Mouse (Mus musculus): Measurements from ENCODE around the gene Trak1. TPM values are rescaled to one million over a fixed set of nuclear protein-coding genes. Genes with fewer than 3 reads are reported as not detected.

Gene Trak1
- polyA plus RNA-seq, 1 experiment from 2014 or later = 17.0 TPM

DNA sequence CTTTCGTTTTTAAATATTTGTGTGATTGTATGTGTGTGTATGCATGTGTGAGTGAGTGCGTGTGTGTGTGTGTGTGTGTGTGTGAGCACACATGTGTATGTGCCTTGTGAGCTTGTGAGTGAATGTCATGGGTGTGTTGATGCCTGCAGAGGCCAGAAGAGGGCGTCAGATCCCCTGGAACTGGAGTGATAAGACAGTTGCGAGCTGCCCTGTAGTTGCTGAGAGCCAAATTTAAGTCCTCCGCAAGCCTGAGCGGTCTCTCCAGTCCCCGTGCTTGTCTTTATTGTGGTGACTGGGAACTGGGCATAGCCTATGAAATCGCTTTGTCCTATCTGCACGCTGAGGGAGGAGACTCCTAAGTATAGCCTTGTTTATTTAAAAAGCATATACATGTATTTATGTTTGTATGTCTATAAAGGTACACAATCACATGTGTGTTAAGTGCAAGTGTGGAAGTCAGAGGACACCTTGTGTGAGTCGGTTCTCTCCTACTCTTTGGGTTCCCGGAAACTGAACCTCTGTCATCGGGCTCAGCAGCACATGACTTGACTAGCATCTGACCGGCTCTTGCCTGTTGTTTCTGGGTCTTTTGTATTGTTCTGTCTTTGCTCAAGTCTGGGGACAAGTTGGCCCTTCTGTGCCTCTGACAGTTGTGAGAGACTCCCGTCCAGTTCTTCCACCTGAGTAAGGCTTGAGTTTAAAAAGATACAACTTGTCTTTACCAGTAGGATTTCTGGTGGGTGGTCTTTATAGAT is 46.0 kb downstream of the Trak1 start:
- H3K36me3 ChIP-seq = no peaks in the 10 kb centered on the region
- H3K4me2 ChIP-seq (replicated peaks) = no peak overlapping the region
- H3K4me1 ChIP-seq = peaks cover 62% of the 10 kb centered on the region
- WGBS = 85% methylated on average over 14 of the region's 14 CpGs
- H3K9ac ChIP-seq = no peak overlapping the region
- no peaks in the 10 kb centered on the region for H3K9me3 ChIP-seq
- no peaks in the 10 kb centered on the region for H3K27me3 ChIP-seq
- H3K27ac ChIP-seq = no peak overlapping the region
- H3K4me3 ChIP-seq = no peak overlapping the region
- ATAC-seq (ENCODE audit: low FRiP score, low read depth) = no peak

GRCm38 (mm10) chr9:121344344-121344743 is 47.0 kb downstream of the Trak1 start:
- Histone ChIP-seq H3K9me3 (no peaks in the 10 kb centered on the region), H3K4me2 (replicated peaks) (no peak overlapping the region), H3K27ac (no peak overlapping the region), H3K4me1 (peaks cover 68% of the 10 kb centered on the region), H3K36me3 (no peaks in the 10 kb centered on the region), H3K4me3 (no peak overlapping the region), H3K27me3 (no peaks in the 10 kb centered on the region), H3K9ac (no peak overlapping the region)
- no peak for ATAC-seq (ENCODE audit: low FRiP score, low read depth)
- 70% methylated on average over 3 of the region's 3 CpGs for WGBS

DNA sequence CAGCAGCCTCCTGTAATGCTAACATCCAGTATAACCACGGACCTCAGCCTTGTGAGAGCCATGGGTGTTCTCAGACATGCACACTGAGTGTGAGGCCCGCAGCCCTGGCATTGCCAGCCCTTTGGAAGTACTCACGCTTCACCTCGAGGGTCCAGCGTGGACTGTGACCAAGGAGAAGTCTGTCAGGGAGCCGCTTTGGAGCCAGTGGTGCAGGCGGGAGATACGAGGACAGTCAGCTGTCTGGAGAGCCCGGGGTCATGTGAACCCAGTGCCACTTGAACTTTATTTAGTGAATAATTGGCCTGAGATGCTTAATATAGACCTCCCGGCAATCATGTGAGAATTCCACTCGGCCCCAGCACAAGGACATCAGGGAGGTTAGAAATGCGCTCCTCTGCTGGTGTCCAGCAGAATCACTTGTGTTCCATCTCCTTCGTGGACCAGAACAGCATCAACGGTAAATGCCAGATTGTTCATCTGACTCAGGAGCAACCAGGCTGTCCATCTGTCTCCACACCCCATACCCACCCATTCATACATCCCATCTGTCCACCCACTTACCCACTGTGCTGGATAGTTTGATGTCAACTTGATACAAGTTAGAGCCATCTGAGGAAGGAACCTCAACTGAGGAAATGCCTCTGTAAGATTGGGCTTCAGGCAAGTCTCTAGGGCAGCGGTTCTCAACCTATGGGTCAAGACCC is 48.3 kb downstream of the Trak1 start:
- Histone ChIP-seq H3K4me1 (peaks cover 73% of the 10 kb centered on the region), H3K36me3 (no peaks in the 10 kb centered on the region), H3K27me3 (no peaks in the 10 kb centered on the region), H3K4me2 (replicated peaks) (no peak overlapping the region), H3K4me3 (no peak overlapping the region), H3K27ac (no peak overlapping the region), H3K9ac (no peak overlapping the region), H3K9me3 (no peaks in the 10 kb centered on the region)
- WGBS = 90% methylated on average over 15 of the region's 15 CpGs
- no peak for ATAC-seq (ENCODE audit: low FRiP score, low read depth)

DNA sequence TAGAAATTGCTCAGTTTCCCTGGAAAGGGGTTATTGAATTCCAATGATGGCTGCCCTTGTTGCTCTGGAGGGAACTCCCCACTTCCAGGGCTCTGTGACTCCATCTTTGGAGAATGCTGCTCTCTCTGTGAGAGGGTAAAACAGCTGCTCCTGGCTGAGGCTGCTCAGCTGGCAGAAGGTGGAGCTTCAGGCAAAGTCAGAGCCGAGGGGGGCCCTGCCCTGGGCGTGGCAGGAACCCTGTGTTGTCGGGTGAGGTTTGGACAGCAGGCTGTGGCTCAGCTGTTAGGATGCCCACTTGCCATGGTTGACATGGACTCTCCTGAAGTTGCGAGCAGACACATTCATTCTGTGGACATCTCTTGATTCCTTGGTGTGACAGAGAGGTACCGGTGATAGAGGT is 49.3 kb downstream of the Trak1 start:
- ATAC-seq (ENCODE audit: low FRiP score, low read depth) = peak; percentile 43; the same call in 1 of the 2 replicates
- H3K27ac ChIP-seq = no peak overlapping the region
- 60% methylated on average over 5 of the region's 5 CpGs for WGBS
- H3K27me3 ChIP-seq = no peaks in the 10 kb centered on the region
- H3K4me2 ChIP-seq (replicated peaks) = no peak overlapping the region
- peaks cover 80% of the 10 kb centered on the region for H3K4me1 ChIP-seq
- no peak overlapping the region for H3K4me3 ChIP-seq
- H3K36me3 ChIP-seq = no peaks in the 10 kb centered on the region
- H3K9ac ChIP-seq = no peak overlapping the region
- no peaks in the 10 kb centered on the region for H3K9me3 ChIP-seq

GRCm38 (mm10) chr9:121347981-121348380 is 50.7 kb downstream of the Trak1 start:
- no peak overlapping the region for H3K4me3 ChIP-seq
- ATAC-seq (ENCODE audit: low FRiP score, low read depth) = no peak
- no peaks in the 10 kb centered on the region for H3K36me3 ChIP-seq
- no peaks in the 10 kb centered on the region for H3K27me3 ChIP-seq
- 29% methylated on average over 10 of the region's 10 CpGs for WGBS
- H3K4me2 ChIP-seq (replicated peaks) = peak overlapping the region; percentile 32; the same call in 1 of the 2 replicates
- H3K9me3 ChIP-seq = no peaks in the 10 kb centered on the region
- H3K9ac ChIP-seq = peak overlapping the region; percentile 37; the same call in 1 of the 2 replicates
- peak overlapping the region; percentile 71 for H3K27ac ChIP-seq
- H3K4me1 ChIP-seq = peaks cover 81% of the 10 kb centered on the region

- no peak for ATAC-seq (ENCODE audit: low FRiP score, low read depth)
- H3K9me3 ChIP-seq = no peaks in the 10 kb centered on the region
- 10% methylated on average over 5 of the region's 5 CpGs for WGBS
- H3K4me1 ChIP-seq = peaks cover 78% of the 10 kb centered on the region
- peak overlapping the region; percentile 37; the same call in 1 of the 2 replicates for H3K9ac ChIP-seq
- peak overlapping the region; percentile 71 for H3K27ac ChIP-seq
- H3K27me3 ChIP-seq = no peaks in the 10 kb centered on the region
- H3K36me3 ChIP-seq = no peaks in the 10 kb centered on the region
- H3K4me2 ChIP-seq (replicated peaks) = peak overlapping the region; percentile 32; the same call in 1 of the 2 replicates
- no peak overlapping the region for H3K4me3 ChIP-seq
Observed at GRCm38 (mm10) chr9:121348476-121348875, 51.2 kb downstream of the Trak1 start.

DNA sequence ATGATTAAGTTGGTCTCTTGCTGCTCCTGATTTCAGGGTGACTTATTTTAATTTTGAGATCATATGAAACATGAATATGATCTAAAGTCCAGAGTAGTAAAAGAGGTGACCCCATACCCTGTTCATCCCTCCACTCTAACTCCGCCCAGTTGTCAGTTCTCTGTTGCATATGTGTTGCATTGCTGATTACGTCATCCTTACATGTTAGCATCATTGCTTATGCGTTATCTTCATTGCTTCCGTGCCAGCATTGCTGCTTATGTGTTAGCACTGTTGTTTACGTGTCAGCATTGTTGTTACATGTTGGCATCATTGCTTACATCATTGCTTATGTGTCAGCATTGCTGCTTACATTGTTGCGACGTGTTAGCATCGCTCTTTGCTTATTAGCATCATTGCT is 51.8 kb downstream of the Trak1 start:
- WGBS = 92% methylated on average over 8 of the region's 8 CpGs
- no peaks in the 10 kb centered on the region for H3K27me3 ChIP-seq

GRCm38 (mm10) chr9:121350601-121351000 is 53.3 kb downstream of the Trak1 start:
- no peak for ATAC-seq (ENCODE audit: low FRiP score, low read depth)
- Histone ChIP-seq H3K4me1 (peaks cover 81% of the 10 kb centered on the region), H3K9me3 (no peaks in the 10 kb centered on the region), H3K4me3 (no peak overlapping the region), H3K27ac (no peak overlapping the region), H3K4me2 (replicated peaks) (no peak overlapping the region), H3K9ac (peak overlapping the region; percentile 39; the same call in 1 of the 2 replicates), H3K36me3 (no peaks in the 10 kb centered on the region), H3K27me3 (no peaks in the 10 kb centered on the region)
- WGBS = 36% methylated on average over 3 of the region's 3 CpGs

More for the DNA sequence above, 51.8 kb downstream of the Trak1 start:
- Histone ChIP-seq H3K4me1 (peaks cover 75% of the 10 kb centered on the region), H3K9ac (no peak overlapping the region), H3K9me3 (no peaks in the 10 kb centered on the region), H3K4me3 (no peak overlapping the region), H3K4me2 (replicated peaks) (no peak overlapping the region), H3K36me3 (no peaks in the 10 kb centered on the region), H3K27ac (0 out of 2 replicates have a peak overlapping the region, but pooled peaks have one; percentile 22)
- ATAC-seq (ENCODE audit: low FRiP score, low read depth) = no peak

DNA sequence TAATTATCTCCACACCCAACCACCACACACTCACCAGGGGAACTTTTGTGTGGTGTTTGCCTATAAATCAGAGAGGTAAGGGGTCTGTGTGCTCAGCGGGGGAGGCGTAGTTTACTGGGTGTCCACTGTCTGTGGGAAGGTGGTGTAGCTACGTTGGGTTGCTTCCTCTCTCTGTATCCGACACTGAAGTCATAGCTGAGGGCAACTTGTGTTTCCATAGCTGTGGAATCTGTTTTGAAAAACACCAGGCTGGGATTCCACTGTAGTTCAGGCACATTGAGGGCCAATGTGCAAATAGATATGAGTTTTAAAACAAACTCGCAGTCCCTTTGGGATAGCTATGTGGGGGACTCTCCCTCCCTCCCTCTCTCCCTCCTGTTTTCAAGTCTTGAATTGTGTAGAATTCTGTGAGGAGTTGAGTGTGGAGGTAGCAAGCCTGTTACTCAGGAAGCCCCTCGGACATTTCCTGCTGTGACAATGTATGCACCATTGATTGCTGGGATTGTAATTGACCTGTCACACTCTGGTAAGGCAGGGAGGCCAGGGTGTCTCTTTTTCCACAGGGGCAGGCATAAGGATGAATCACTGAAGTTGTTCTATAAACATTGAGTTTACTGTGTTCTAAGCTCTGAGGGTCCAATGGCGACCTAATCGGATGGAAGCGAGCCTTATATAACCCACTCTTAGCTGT is 54.2 kb downstream of the Trak1 start:
- ATAC-seq (ENCODE audit: low FRiP score, low read depth) = no peak
- Histone ChIP-seq H3K4me3 (no peak overlapping the region), H3K36me3 (no peaks in the 10 kb centered on the region), H3K9me3 (no peaks in the 10 kb centered on the region), H3K27me3 (no peaks in the 10 kb centered on the region), H3K4me2 (replicated peaks) (no peak overlapping the region), H3K27ac (no peak overlapping the region), H3K9ac (no peak overlapping the region), H3K4me1 (peaks cover 85% of the 10 kb centered on the region)
- 57% methylated on average over 9 of the region's 9 CpGs for WGBS

- Histone ChIP-seq H3K4me2 (replicated peaks) (peak overlapping the region; percentile 5; the same call in 1 of the 2 replicates), H3K27me3 (no peaks in the 10 kb centered on the region), H3K36me3 (no peaks in the 10 kb centered on the region), H3K4me3 (no peak overlapping the region), H3K9ac (no peak overlapping the region), H3K4me1 (peaks cover 80% of the 10 kb centered on the region), H3K9me3 (no peaks in the 10 kb centered on the region), H3K27ac (no peak overlapping the region)
- no peak for ATAC-seq (ENCODE audit: low FRiP score, low read depth)
- WGBS = 19% methylated on average over 11 of the region's 11 CpGs
Observed at GRCm38 (mm10) chr9:121352131-121352606, 54.9 kb downstream of the Trak1 start.

GRCm38 (mm10) chr9:121352726-121353125 is 55.4 kb downstream of the Trak1 start:
- Histone ChIP-seq H3K9me3 (no peaks in the 10 kb centered on the region), H3K4me3 (no peak overlapping the region), H3K9ac (no peak overlapping the region), H3K27ac (no peak overlapping the region), H3K4me2 (replicated peaks) (peak overlapping the region; percentile 5; the same call in 1 of the 2 replicates), H3K4me1 (peaks cover 75% of the 10 kb centered on the region), H3K27me3 (no peaks in the 10 kb centered on the region), H3K36me3 (no peaks in the 10 kb centered on the region)
- 77% methylated on average over 9 of the region's 9 CpGs for WGBS
- no peak for ATAC-seq (ENCODE audit: low FRiP score, low read depth)
